Mouse (Mus musculus): ENCODE measurements around the gene Cideb. TPM values are rescaled to one million over a fixed set of nuclear protein-coding genes. Genes with fewer than 3 reads are reported as not detected.
"Not testable (repeated sequence)": the region's sequence is repeated elsewhere in the genome, so short reads cannot be mapped to it uniquely, and the experiment has no call there.

Gene Cideb
- total and polyA plus RNA-seq, 2 experiments from 2014 or later = 0.34 to 3.6 TPM

DNA sequence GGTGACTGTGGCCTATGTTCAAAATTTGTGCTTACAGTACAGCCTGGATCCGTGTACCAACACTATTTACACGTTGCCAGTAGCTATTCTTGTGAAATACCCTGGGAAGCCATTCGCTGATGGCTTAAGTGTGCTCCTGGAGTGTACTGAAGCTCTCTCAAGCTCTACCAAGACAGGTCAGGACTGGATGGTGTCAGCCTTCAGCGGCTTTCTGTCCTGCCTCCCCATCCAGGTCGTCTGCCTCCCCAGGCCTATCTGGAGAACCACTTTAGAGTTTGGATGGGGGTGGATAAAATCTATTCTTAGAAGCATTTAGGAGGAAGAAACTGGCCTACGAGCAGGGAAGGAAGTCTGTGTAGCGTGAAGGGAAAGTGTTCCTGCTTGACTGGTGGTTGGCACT, 4.9 kb upstream of the Cideb start:
- H3K27ac ChIP-seq (ENCODE audit: low read depth) = 0 out of 2 replicates have a peak overlapping the region, but pooled peaks have one; percentile 5
- H3K9me3 ChIP-seq (replicated peaks; ENCODE audit: control insufficient read depth, low read length) = no peaks in the 10 kb centered on the region
- TF ChIP-seq EP300 (IDR thresholded peaks at IDR 0.05; ENCODE audit: low read depth) (no peak), CTCF (IDR thresholded peaks at IDR 0.05; ENCODE audit: low read depth) (no peak)
- H3K4me3 ChIP-seq (ENCODE audit: low read depth, low read length) = no peak overlapping the region
- peaks cover 26% of the 10 kb centered on the region for H3K27me3 ChIP-seq (ENCODE audit: control insufficient read depth, insufficient read depth, low read length)
- ATAC-seq (ENCODE audit: insufficient read depth, low read depth) (no peak), DNase-seq (ENCODE audit: low spot score) (no peak)
- no peak overlapping the region; the same call in 1 of the 2 replicates for H3K4me2 ChIP-seq (ENCODE audit: low read depth, low read length)
- peak overlapping the region; percentile 37; the same call in 1 of the 2 replicates for H3K9ac ChIP-seq (replicated peaks; ENCODE audit: low read depth, low read length)
- 16% methylated on average over 7 of the region's 7 CpGs for WGBS
- H3K36me3 ChIP-seq (replicated peaks; ENCODE audit: control insufficient read depth, insufficient read depth, low read length) = no peaks in the 10 kb centered on the region
- peaks cover 26% of the 10 kb centered on the region for H3K4me1 ChIP-seq (ENCODE audit: control insufficient read depth, insufficient read depth)

DNA sequence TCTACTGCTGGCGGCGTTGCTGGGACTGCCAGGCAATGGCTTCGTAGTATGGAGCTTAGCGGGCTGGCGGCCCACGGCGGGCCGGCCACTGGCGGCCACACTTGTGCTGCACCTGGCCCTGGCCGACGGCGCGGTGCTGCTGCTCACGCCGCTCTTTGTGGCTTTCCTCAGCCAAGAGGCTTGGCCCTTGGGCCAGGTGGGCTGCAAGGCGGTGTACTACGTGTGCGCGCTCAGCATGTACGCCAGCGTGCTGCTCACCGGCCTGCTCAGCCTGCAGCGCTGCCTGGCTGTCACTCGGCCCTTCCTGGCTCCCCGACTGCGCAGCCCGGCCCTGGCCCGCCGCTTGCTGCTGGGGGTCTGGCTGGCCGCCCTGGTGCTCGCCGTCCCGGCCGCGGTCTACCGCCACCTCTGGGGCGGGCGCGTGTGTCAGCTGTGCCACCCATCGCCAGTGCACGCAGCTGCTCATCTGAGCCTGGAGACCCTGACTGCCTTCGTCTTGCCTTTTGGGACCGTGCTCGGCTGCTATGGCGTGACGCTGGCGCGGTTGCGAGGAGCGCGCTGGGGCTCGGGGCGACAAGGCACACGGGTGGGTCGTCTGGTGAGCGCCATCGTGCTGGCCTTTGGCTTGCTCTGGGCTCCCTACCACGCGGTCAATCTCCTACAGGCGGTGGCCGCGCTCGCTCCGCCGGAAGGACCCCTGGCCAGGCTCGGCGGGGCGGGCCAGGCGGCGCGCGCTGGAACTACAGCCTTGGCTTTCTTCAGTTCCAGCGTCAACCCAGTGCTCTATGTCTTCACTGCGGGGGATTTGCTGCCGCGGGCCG, 4.0 kb upstream of the Cideb start:
- Histone ChIP-seq H3K4me1 (ENCODE audit: control insufficient read depth, insufficient read depth) (peaks cover 20% of the 10 kb centered on the region; the same call in 1 of the 2 replicates), H3K36me3 (replicated peaks; ENCODE audit: control insufficient read depth, insufficient read depth, low read length) (no peaks in the 10 kb centered on the region), H3K4me3 (ENCODE audit: low read depth, low read length) (peak overlapping the region; percentile 51), H3K27ac (ENCODE audit: low read depth) (0 out of 2 replicates have a peak overlapping the region, but pooled peaks have one; percentile 5), H3K27me3 (ENCODE audit: control insufficient read depth, insufficient read depth, low read length) (peaks cover 19% of the 10 kb centered on the region), H3K4me2 (ENCODE audit: low read depth, low read length) (peak overlapping the region; percentile 91), H3K9ac (replicated peaks; ENCODE audit: low read depth, low read length) (peak overlapping the region; percentile 37), H3K9me3 (replicated peaks; ENCODE audit: control insufficient read depth, low read length) (no peaks in the 10 kb centered on the region)
- under 1% methylated on average over 70 of the region's 77 CpGs for WGBS
- TF ChIP-seq CTCF (IDR thresholded peaks at IDR 0.05; ENCODE audit: low read depth) (peak; percentile 13; the same call in 1 of the 2 replicates), EP300 (IDR thresholded peaks at IDR 0.05; ENCODE audit: low read depth) (no peak)
- DNase-seq (ENCODE audit: low spot score) (peak; percentile 65), ATAC-seq (ENCODE audit: insufficient read depth, low read depth) (peak; percentile 55)

DNA sequence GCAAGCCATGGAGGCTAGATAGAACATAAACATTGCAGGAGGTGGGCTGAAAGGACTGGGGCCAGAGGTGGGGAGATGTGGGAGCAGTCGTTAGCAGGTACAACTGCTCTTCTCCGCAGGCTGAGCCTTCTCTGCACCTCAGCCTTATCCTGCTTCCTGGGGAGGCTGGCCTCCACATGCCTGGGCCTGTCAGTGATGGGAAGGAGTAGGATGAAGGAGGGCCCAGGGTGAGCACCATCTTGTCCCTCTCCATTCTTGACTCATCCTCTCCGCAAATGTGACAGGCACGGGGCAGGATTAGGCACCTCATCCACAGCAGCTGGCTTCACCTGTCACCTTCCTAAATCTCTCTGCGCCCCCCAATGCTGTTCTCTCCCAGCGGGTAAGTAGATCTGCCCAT, 2.9 kb upstream of the Cideb start, which contains the start of gene Ltb4r2:
Ltb4r2 (plus strand) TSS at position 266 of the 400 bp plus-strand sequence.
- Histone ChIP-seq H3K9ac (replicated peaks; ENCODE audit: low read depth, low read length) (peak within 1 kb of the TSS; percentile 37), H3K4me2 (ENCODE audit: low read depth, low read length) (peak within 1 kb of the TSS; percentile 91), H3K4me1 (ENCODE audit: control insufficient read depth, insufficient read depth) (peaks cover 20% of the 10 kb centered on the region; the same call in 1 of the 2 replicates), H3K27me3 (ENCODE audit: control insufficient read depth, insufficient read depth, low read length) (peaks cover 17% of the 10 kb centered on the region), H3K4me3 (ENCODE audit: low read depth, low read length) (peak within 1 kb of the TSS; percentile 51), H3K9me3 (replicated peaks; ENCODE audit: control insufficient read depth, low read length) (no peaks in the 10 kb centered on the region), H3K36me3 (replicated peaks; ENCODE audit: control insufficient read depth, insufficient read depth, low read length) (no peaks in the 10 kb centered on the region), H3K27ac (ENCODE audit: low read depth) (no peak within 1 kb of the TSS)
- TF ChIP-seq CTCF (IDR thresholded peaks at IDR 0.05; ENCODE audit: low read depth) (no peak), EP300 (IDR thresholded peaks at IDR 0.05; ENCODE audit: low read depth) (no peak)
- ATAC-seq (ENCODE audit: insufficient read depth, low read depth) (no peak), DNase-seq (ENCODE audit: low spot score) (no peak)
- 78% methylated on average over 6 of the region's 6 CpGs for WGBS

DNA sequence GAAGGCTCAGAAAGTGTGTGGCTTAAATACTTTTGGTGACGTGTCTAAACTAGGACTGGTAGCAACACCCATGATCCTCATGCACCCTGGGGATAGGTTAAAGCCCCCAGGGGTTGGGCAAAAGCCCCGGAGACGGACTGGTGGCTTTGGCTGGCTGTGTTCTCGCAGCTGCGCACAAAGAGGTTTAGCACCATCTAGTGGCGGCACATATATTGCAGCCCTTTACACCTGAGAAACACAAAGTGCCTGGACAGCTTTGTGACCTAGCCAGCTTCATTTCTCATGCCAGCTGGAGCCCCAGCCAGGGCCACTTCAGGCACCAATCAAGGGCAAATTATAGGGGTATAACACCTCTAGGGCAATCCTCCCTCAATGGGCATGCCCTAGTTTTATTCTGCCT, 1.9 kb upstream of the Cideb start:
- H3K27ac ChIP-seq (ENCODE audit: low read depth); H3K36me3 ChIP-seq (replicated peaks; ENCODE audit: control insufficient read depth, insufficient read depth, low read length); H3K9me3 ChIP-seq (replicated peaks; ENCODE audit: control insufficient read depth, low read length); H3K9ac ChIP-seq (replicated peaks; ENCODE audit: low read depth, low read length): not testable (repeated sequence)
- 1% methylated on average over 5 of the region's 6 CpGs for WGBS
- peak; percentile 53 for DNase-seq (ENCODE audit: low spot score)
- peak; percentile 80 for TF ChIP-seq CTCF (IDR thresholded peaks at IDR 0.05; ENCODE audit: low read depth)
- Histone ChIP-seq H3K4me1 (ENCODE audit: control insufficient read depth, insufficient read depth) (peaks cover 20% of the 10 kb centered on the region; the same call in 1 of the 2 replicates), H3K27me3 (ENCODE audit: control insufficient read depth, insufficient read depth, low read length) (peaks cover 12% of the 10 kb centered on the region), H3K4me3 (ENCODE audit: low read depth, low read length) (peak overlapping the region; percentile 28), H3K4me2 (ENCODE audit: low read depth, low read length) (peak overlapping the region; percentile 54)
- peak; percentile 42 for ATAC-seq (ENCODE audit: insufficient read depth, low read depth)

DNA sequence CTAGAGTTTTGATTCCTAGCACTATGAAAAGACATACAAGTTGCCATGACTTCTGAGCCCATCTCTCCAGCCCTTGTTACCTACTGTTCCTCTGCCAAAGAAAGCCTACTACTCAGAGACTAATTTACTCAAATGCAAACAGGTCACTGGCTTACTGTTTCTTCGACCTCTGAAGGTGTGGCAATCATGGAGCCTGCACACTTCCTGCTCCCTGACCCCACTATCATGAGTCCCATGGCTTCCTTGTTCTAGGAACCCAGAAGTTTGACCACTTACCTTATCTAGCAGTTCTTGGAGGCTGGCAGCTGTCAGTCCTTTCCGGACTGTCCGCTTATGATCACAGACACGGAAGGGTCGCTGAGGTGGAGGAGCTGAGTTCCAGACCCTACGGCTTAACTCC, 692 bp downstream of the Cideb start:
- H3K4me1 ChIP-seq (ENCODE audit: control insufficient read depth, insufficient read depth) = peaks cover 8% of the 10 kb centered on the region; the same call in 1 of the 2 replicates
- H3K4me3 ChIP-seq (ENCODE audit: low read depth, low read length) = no peak overlapping the region
- H3K9ac ChIP-seq (replicated peaks; ENCODE audit: low read depth, low read length) = no peak overlapping the region
- no peak for DNase-seq (ENCODE audit: low spot score)
- H3K36me3 ChIP-seq (replicated peaks; ENCODE audit: control insufficient read depth, insufficient read depth, low read length) = peaks cover 35% of the 10 kb centered on the region
- H3K9me3 ChIP-seq (replicated peaks; ENCODE audit: control insufficient read depth, low read length) = no peaks in the 10 kb centered on the region
- TF ChIP-seq CTCF (IDR thresholded peaks at IDR 0.05; ENCODE audit: low read depth) (no peak), EP300 (IDR thresholded peaks at IDR 0.05; ENCODE audit: low read depth) (no peak)
- H3K27me3 ChIP-seq (ENCODE audit: control insufficient read depth, insufficient read depth, low read length) = peaks cover 12% of the 10 kb centered on the region
- WGBS = 13% methylated on average over 6 of the region's 6 CpGs
- no peak for ATAC-seq (ENCODE audit: insufficient read depth, low read depth)
- 0 out of 2 replicates have a peak overlapping the region, but pooled peaks have one; percentile 32 for H3K4me2 ChIP-seq (ENCODE audit: low read depth, low read length)
- H3K27ac ChIP-seq (ENCODE audit: low read depth) = no peak overlapping the region

All from heart, postnatal 0 days (tissue).